Mouse (Mus musculus) embryonic facial prominence, embryonic 11.5 days (tissue): Measurements from ENCODE around the gene Mboat1. TPM values are rescaled to one million over a fixed set of nuclear protein-coding genes. Genes with fewer than 3 reads are reported as not detected.

Source experiments
- ATAC-seq: fragments of 200-750 bp; cut with Nextera tagmentation; replicated peaks from 2 replicates; pipeline ENCODE4 v1.8.0; 2017; ENCODE audit warnings: low read depth; ENCODE audit not compliant: insufficient number of reproducible peaks, low FRiP score, low TSS enrichment
- DNase-seq: peaks from one replicate; pipeline ENCODE4 v3.0.0-alpha.2; 2015; ENCODE audit warnings: low spot score
- H3K27ac ChIP-seq: fragments of 300-500 bp; sonication (generic); replicated peaks from 2 replicates; pipeline ENCODE4 v1.5.1; 2014; ENCODE audit warnings: mild to moderate bottlenecking, low read depth, low read length, control low read depth
- H3K27me3 ChIP-seq: fragments of 300-500 bp; sonication (generic); 2 replicates; pipeline ENCODE4 v1.6.1; 2014; ENCODE audit warnings: mild to moderate bottlenecking, low read length, moderate library complexity, mixed read lengths; ENCODE audit not compliant: control insufficient read depth, insufficient read depth
- H3K36me3 ChIP-seq: fragments of 300-500 bp; sonication (generic); replicated peaks from 2 replicates; pipeline ENCODE4 v1.6.1; 2014; ENCODE audit warnings: low read depth, mild to moderate bottlenecking, low read length, moderate library complexity, mixed read lengths; ENCODE audit not compliant: control insufficient read depth, insufficient read depth
- H3K4me1 ChIP-seq: fragments of 300-500 bp; sonication (generic); 2 replicates; pipeline ENCODE4 v1.6.1; 2014; ENCODE audit warnings: low read length, mixed read lengths; ENCODE audit not compliant: control insufficient read depth, insufficient read depth
- H3K4me2 ChIP-seq: fragments of 300-500 bp; sonication (generic); 2 replicates; pipeline ENCODE4 v1.6.1; 2014; ENCODE audit warnings: low read depth, mild to moderate bottlenecking, control low read depth, low read length, moderate library complexity
- H3K4me3 ChIP-seq: fragments of 300-500 bp; sonication (generic); 2 replicates; pipeline ENCODE4 v1.5.1; 2014; ENCODE audit warnings: low read depth, low read length, control low read depth
- H3K9ac ChIP-seq: fragments of 300-500 bp; sonication (generic); replicated peaks from 2 replicates; pipeline ENCODE4 v1.6.1; 2014; ENCODE audit warnings: mild to moderate bottlenecking, control low read depth, low read length
- H3K9me3 ChIP-seq: fragments of 300-500 bp; sonication (generic); replicated peaks from 2 replicates; pipeline ENCODE4 v1.6.1; 2016; ENCODE audit warnings: mild to moderate bottlenecking, low read length, inconsistent platforms, mixed read lengths; ENCODE audit not compliant: control insufficient read depth
- WGBS: fragments of 180-500 bp; shearing (Covaris S2); extraction: QIAGEN DNeasy Blood & Tissue Kit; methylation state at CpG from one replicate; pipeline ENCODE4 v1.1.7; 2014; 5-methylcytosine and 5-hydroxymethylcytosine counted together
- polyA plus RNA-seq: library from polyadenylated mRNA; unstranded; fragments of >200 nt; fragmentation: Nextera tagmentation; extraction: Ambion mirVana; gene quantifications from 2 replicates; pipeline ENCODE4 v1.2.1, GENCODE M21; 2014

Gene Mboat1
- polyA plus RNA-seq, 1 experiment from 2014 or later, result 9.8 TPM

GRCm38 (mm10) chr13:30167499-30167898 is 31.2 kb downstream of the Mboat1 start:
- no peak overlapping the region for H3K4me2 ChIP-seq
- WGBS, result 77% methylated on average over 4 of the region's 4 CpGs
- H3K4me1 ChIP-seq, result no peaks in the 10 kb centered on the region
- H3K4me3 ChIP-seq, result no peak overlapping the region
- no peak overlapping the region for H3K27ac ChIP-seq
- H3K36me3 ChIP-seq, result no peaks in the 10 kb centered on the region
- H3K27me3 ChIP-seq, result no peaks in the 10 kb centered on the region
- H3K9me3 ChIP-seq, result no peaks in the 10 kb centered on the region
- DNase-seq, result no peak
- no peak overlapping the region for H3K9ac ChIP-seq
- no peak for ATAC-seq

- DNase-seq (no peak), ATAC-seq (no peak)
- no peaks in the 10 kb centered on the region for H3K27me3 ChIP-seq
- no peaks in the 10 kb centered on the region for H3K9me3 ChIP-seq
- WGBS, result 88% methylated on average over 4 of the region's 4 CpGs
- no peaks in the 10 kb centered on the region for H3K36me3 ChIP-seq
- no peak overlapping the region for H3K9ac ChIP-seq
- no peaks in the 10 kb centered on the region for H3K4me1 ChIP-seq
- H3K4me2 ChIP-seq, result no peak overlapping the region
- H3K4me3 ChIP-seq, result no peak overlapping the region
- H3K27ac ChIP-seq, result no peak overlapping the region
Observed at GRCm38 (mm10) chr13:30168803-30169202, 32.5 kb downstream of the Mboat1 start.

GRCm38 (mm10) chr13:30170061-30170460 is 33.8 kb downstream of the Mboat1 start:
- DNase-seq, result no peak
- no peak for ATAC-seq
- H3K4me1 ChIP-seq, result no peaks in the 10 kb centered on the region
- H3K4me2 ChIP-seq, result no peak overlapping the region
- H3K27ac ChIP-seq, result no peak overlapping the region
- H3K9me3 ChIP-seq, result no peaks in the 10 kb centered on the region
- no peaks in the 10 kb centered on the region for H3K27me3 ChIP-seq
- H3K36me3 ChIP-seq, result no peaks in the 10 kb centered on the region
- H3K9ac ChIP-seq, result no peak overlapping the region
- 88% methylated on average over 6 of the region's 6 CpGs for WGBS
- no peak overlapping the region for H3K4me3 ChIP-seq

- 82% methylated on average over 4 of the region's 4 CpGs for WGBS
- ATAC-seq, result no peak
- no peak for DNase-seq
- Histone ChIP-seq H3K4me2 (no peak overlapping the region), H3K27ac (no peak overlapping the region), H3K36me3 (no peaks in the 10 kb centered on the region), H3K27me3 (no peaks in the 10 kb centered on the region), H3K4me1 (no peaks in the 10 kb centered on the region), H3K9me3 (no peaks in the 10 kb centered on the region), H3K4me3 (no peak overlapping the region), H3K9ac (no peak overlapping the region)
Observed at GRCm38 (mm10) chr13:30174586-30174985, 38.3 kb downstream of the Mboat1 start.

- DNase-seq, result no peak
- no peaks in the 10 kb centered on the region for H3K4me1 ChIP-seq
- H3K4me2 ChIP-seq, result no peak overlapping the region
- ATAC-seq, result no peak
- H3K9ac ChIP-seq, result no peak overlapping the region
- no peak overlapping the region for H3K27ac ChIP-seq
- 73% methylated on average over 6 of the region's 6 CpGs for WGBS
- H3K36me3 ChIP-seq, result no peaks in the 10 kb centered on the region
- H3K4me3 ChIP-seq, result no peak overlapping the region
- no peaks in the 10 kb centered on the region for H3K9me3 ChIP-seq
- H3K27me3 ChIP-seq, result no peaks in the 10 kb centered on the region
Observed at GRCm38 (mm10) chr13:30177356-30177755, 41.1 kb downstream of the Mboat1 start.

GRCm38 (mm10) chr13:30185549-30185948 is 49.3 kb downstream of the Mboat1 start:
- Histone ChIP-seq H3K4me2 (no peak overlapping the region), H3K9me3 (no peaks in the 10 kb centered on the region), H3K4me1 (no peaks in the 10 kb centered on the region), H3K27ac (no peak overlapping the region), H3K9ac (no peak overlapping the region), H3K4me3 (no peak overlapping the region), H3K36me3 (no peaks in the 10 kb centered on the region), H3K27me3 (no peaks in the 10 kb centered on the region)
- no peak for DNase-seq
- ATAC-seq, result no peak
- 42% methylated on average over 6 of the region's 6 CpGs for WGBS

GRCm38 (mm10) chr13:30185959-30186358 is 49.7 kb downstream of the Mboat1 start:
- WGBS, result 32% methylated on average over 6 of the region's 6 CpGs
- H3K9ac ChIP-seq, result no peak overlapping the region

GRCm38 (mm10) chr13:30186456-30186855 is 50.2 kb downstream of the Mboat1 start:
- 62% methylated on average over 8 of the region's 8 CpGs for WGBS
- no peaks in the 10 kb centered on the region for H3K9me3 ChIP-seq
- no peaks in the 10 kb centered on the region for H3K27me3 ChIP-seq
- H3K9ac ChIP-seq, result no peak overlapping the region
- DNase-seq (no peak), ATAC-seq (no peak)
- no peak overlapping the region for H3K4me2 ChIP-seq
- H3K27ac ChIP-seq, result no peak overlapping the region
- no peaks in the 10 kb centered on the region for H3K4me1 ChIP-seq
- H3K4me3 ChIP-seq, result no peak overlapping the region
- H3K36me3 ChIP-seq, result no peaks in the 10 kb centered on the region

More at GRCm38 (mm10) chr13:30185959-30186358, 49.7 kb downstream of the Mboat1 start:
- Histone ChIP-seq H3K27ac (no peak overlapping the region), H3K4me3 (no peak overlapping the region), H3K4me2 (no peak overlapping the region), H3K9me3 (no peaks in the 10 kb centered on the region), H3K27me3 (no peaks in the 10 kb centered on the region), H3K36me3 (no peaks in the 10 kb centered on the region), H3K4me1 (no peaks in the 10 kb centered on the region)
- DNase-seq, result no peak
- ATAC-seq, result no peak
